Mouse (Mus musculus) small intestine, adult 2 months (tissue): ENCODE results near the gene Fau.

Experiments
- CTCF ChIP-seq: fragments of 200-500 bp; IDR thresholded peaks from 2 replicates; pipeline ENCODE4 v1.5.1; 2012; ENCODE audit warnings: low read depth, mild to moderate bottlenecking, control low read depth, inconsistent platforms, low read length, moderate library complexity, mixed read lengths; ENCODE audit not compliant: insufficient replicate concordance, insufficient read length; ENCODE audit errors: extremely low read depth
- POLR2A ChIP-seq: fragments of 200-500 bp; IDR thresholded peaks from 2 replicates; pipeline ENCODE4 v1.6.1; 2012; ENCODE audit warnings: low read depth, mild to moderate bottlenecking, control low read depth, inconsistent platforms, low read length, moderate library complexity

- TF ChIP-seq POLR2A (no peak), CTCF (no peak)
Observed at GRCm38 (mm10) chr19:6056696-6057095, 948 bp upstream of the Fau start.
